Mouse (Mus musculus): ENCODE measurements around the gene Sulf2.

DNA sequence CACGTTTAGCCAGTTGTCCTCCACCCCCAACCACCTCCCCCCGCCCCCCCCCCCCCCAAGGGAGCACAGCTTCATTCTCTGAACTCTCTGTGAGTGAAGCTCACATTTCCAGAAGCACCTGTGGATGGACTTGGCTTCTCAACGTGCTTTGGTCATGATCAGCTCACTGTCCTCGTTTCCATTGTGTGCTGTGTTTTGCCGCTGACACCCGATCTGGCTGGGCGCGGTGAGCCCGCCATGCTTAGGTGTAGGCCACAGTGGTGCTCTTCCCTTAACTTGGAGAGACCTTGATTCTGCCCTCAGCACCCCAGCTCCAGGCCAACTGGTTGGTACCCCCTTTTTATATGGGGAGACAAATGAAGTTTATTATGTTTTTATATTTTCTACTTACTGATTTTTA is 83.6 kb downstream of the Sulf2 start:
- TF ChIP-seq CTCF (IDR thresholded peaks at IDR 0.05; ENCODE audit: borderline replicate concordance, insufficient read depth, low read length), result no peak
- TF ChIP-seq POLR2A (IDR thresholded peaks at IDR 0.05; ENCODE audit: low read depth, low read length), result no peak
